Mouse (Mus musculus) kidney, adult 2 months (tissue): ENCODE data around the gene Ankrd36. TPM values are rescaled to one million over a fixed set of nuclear protein-coding genes. Genes with fewer than 3 reads are reported as not detected.

Experiments
- DNase-seq: peaks from one replicate; pipeline ENCODE4 v3.0.0; 2021
- H3K27ac ChIP-seq: fragments of 200-500 bp; 2 replicates; pipeline ENCODE4 v1.5.1; 2012; ENCODE audit warnings: low read depth, low read length, control low read depth, inconsistent platforms; ENCODE audit not compliant: insufficient read depth
- H3K27me3 ChIP-seq: fragments of 200-500 bp; replicated peaks from 2 replicates; pipeline ENCODE4 v1.6.1; 2012; ENCODE audit warnings: mild to moderate bottlenecking, moderate library complexity, low read length, inconsistent platforms; ENCODE audit not compliant: control insufficient read depth, insufficient read depth
- H3K36me3 ChIP-seq: fragments of 200-500 bp; 2 replicates; pipeline ENCODE4 v1.6.1; 2012; ENCODE audit warnings: mild to moderate bottlenecking, moderate library complexity, low read length, inconsistent platforms; ENCODE audit not compliant: control insufficient read depth, insufficient read depth
- H3K4me1 ChIP-seq: fragments of 200-500 bp; 2 replicates; pipeline ENCODE4 v1.6.1; 2011; ENCODE audit warnings: low read length; ENCODE audit not compliant: control insufficient read depth, insufficient read depth
- H3K4me3 ChIP-seq: fragments of 200-500 bp; 2 replicates; pipeline ENCODE4 v1.5.1; 2011; ENCODE audit warnings: mild to moderate bottlenecking, low read depth, low read length, control low read depth; ENCODE audit not compliant: insufficient read depth
- CTCF ChIP-seq: fragments of 200-500 bp; conservative IDR thresholded peaks from 2 replicates; pipeline ENCODE4 v1.5.1; 2011; ENCODE audit warnings: low read depth, mild to moderate bottlenecking, control low read depth, low read length, moderate library complexity, mixed read lengths; ENCODE audit not compliant: insufficient read depth, insufficient read length
- POLR2A ChIP-seq: fragments of 200-500 bp; IDR thresholded peaks from one replicate; pipeline ENCODE4 v1.6.1; 2011; ENCODE audit warnings: low read depth, low read length, control low read depth
- WGBS: fragments of 180-500 bp; shearing (Covaris S2); methylation state at CpG from one replicate; pipeline ENCODE4 v1.1.7; 2018; 5-methylcytosine and 5-hydroxymethylcytosine counted together
- polyA plus RNA-seq: library from polyadenylated mRNA; depleted of rRNA; stranded (reverse); fragments of >200 nt; gene quantifications from 2 replicates; pipeline ENCODE4 v1.2.3, GENCODE M21; 2012; rRNA removed

Gene Ankrd36
- polyA plus RNA-seq, 1 experiment: 0.03 TPM

- WGBS: 89% methylated on average over 11 of the region's 11 CpGs
- no peak for TF ChIP-seq POLR2A
- no peak for TF ChIP-seq CTCF
- DNase-seq: no peak
These were observed 146.8 kb downstream of the Ankrd36 start for GRCm38 (mm10) chr11:5716246-5716645.

GRCm38 (mm10) chr11:5716938-5717705 lies 147.6 kb downstream of the Ankrd36 start:
- 90% methylated on average over 34 of the region's 34 CpGs for WGBS
- DNase-seq: no peak
- Histone ChIP-seq H3K27me3 (no peaks in the 10 kb centered on the region), H3K36me3 (peaks cover 4% of the 10 kb centered on the region; the same call in 1 of the 2 replicates), H3K4me3 (no peak overlapping the region), H3K4me1 (no peaks in the 10 kb centered on the region), H3K27ac (no peak overlapping the region)
- no peak for TF ChIP-seq POLR2A
- no peak for TF ChIP-seq CTCF

More at GRCm38 (mm10) chr11:5716246-5716645, 146.8 kb downstream of the Ankrd36 start:
- Histone ChIP-seq H3K27me3 (no peaks in the 10 kb centered on the region), H3K4me1 (no peaks in the 10 kb centered on the region), H3K4me3 (no peak overlapping the region), H3K36me3 (peaks cover 3% of the 10 kb centered on the region; the same call in 1 of the 2 replicates), H3K27ac (no peak overlapping the region)

- Histone ChIP-seq H3K27ac (no peak overlapping the region), H3K27me3 (no peaks in the 10 kb centered on the region), H3K4me1 (no peaks in the 10 kb centered on the region), H3K36me3 (peaks cover 4% of the 10 kb centered on the region; the same call in 1 of the 2 replicates), H3K4me3 (no peak overlapping the region)
- TF ChIP-seq POLR2A: no peak
- TF ChIP-seq CTCF: no peak
- no peak for DNase-seq
- WGBS: 94% methylated on average over 12 of the region's 12 CpGs
These were observed 149.3 kb downstream of the Ankrd36 start for GRCm38 (mm10) chr11:5718611-5719354.

- Histone ChIP-seq H3K27ac (no peak overlapping the region), H3K36me3 (no peaks in the 10 kb centered on the region), H3K4me3 (no peak overlapping the region), H3K4me1 (peaks cover 8% of the 10 kb centered on the region), H3K27me3 (no peaks in the 10 kb centered on the region)
- 85% methylated on average over 9 of the region's 9 CpGs for WGBS
- TF ChIP-seq POLR2A: no peak
- TF ChIP-seq CTCF: no peak
- DNase-seq: no peak
These were observed 160.1 kb downstream of the Ankrd36 start for GRCm38 (mm10) chr11:5729582-5729981.

- no peak for TF ChIP-seq POLR2A
- no peak for TF ChIP-seq CTCF
- WGBS: 64% methylated on average over 5 of the region's 5 CpGs
- no peaks in the 10 kb centered on the region for H3K27me3 ChIP-seq
- H3K27ac ChIP-seq: no peak overlapping the region
- no peaks in the 10 kb centered on the region for H3K36me3 ChIP-seq
- no peak for DNase-seq
- H3K4me1 ChIP-seq: peaks cover 13% of the 10 kb centered on the region
- no peak overlapping the region for H3K4me3 ChIP-seq
These were observed 162.9 kb downstream of the Ankrd36 start for GRCm38 (mm10) chr11:5732401-5732800.

GRCm38 (mm10) chr11:5734323-5734722 lies 164.8 kb downstream of the Ankrd36 start:
- Histone ChIP-seq H3K27me3 (no peaks in the 10 kb centered on the region), H3K36me3 (no peaks in the 10 kb centered on the region), H3K27ac (no peak overlapping the region), H3K4me3 (no peak overlapping the region), H3K4me1 (peaks cover 16% of the 10 kb centered on the region)
- no peak for DNase-seq
- no peak for TF ChIP-seq CTCF
- no peak for TF ChIP-seq POLR2A
- WGBS: 74% methylated on average over 4 of the region's 4 CpGs

- Histone ChIP-seq H3K27ac (no peak overlapping the region), H3K4me1 (peaks cover 20% of the 10 kb centered on the region), H3K4me3 (no peak overlapping the region), H3K27me3 (no peaks in the 10 kb centered on the region), H3K36me3 (no peaks in the 10 kb centered on the region)
- TF ChIP-seq POLR2A (no peak), CTCF (no peak)
- WGBS: 46% methylated on average over 5 of the region's 5 CpGs
- no peak for DNase-seq
These were observed 167.7 kb downstream of the Ankrd36 start for GRCm38 (mm10) chr11:5737137-5737536.

Other genes with a start within 250 kb of the Ankrd36 start
- gene Znrf3, start 124.8 kb upstream of the Ankrd36 start, polyA plus RNA-seq: 6.2 and 7.7 TPM in 2 replicates
- 99.8 and 102 TPM in 2 replicates for gene Xbp1, start 49.0 kb upstream of the Ankrd36 start, polyA plus RNA-seq
- gene Ccdc117, start 27.5 kb upstream of the Ankrd36 start, polyA plus RNA-seq: 7.8 and 9.4 TPM in 2 replicates
- gene Mrps24, start 146.0 kb downstream of the Ankrd36 start, polyA plus RNA-seq: 272 and 323 TPM in 2 replicates
- gene Urgcp, start 192.7 kb downstream of the Ankrd36 start, polyA plus RNA-seq: 31.5 and 32.2 TPM in 2 replicates
- gene Dbnl, start 218.8 kb downstream of the Ankrd36 start, polyA plus RNA-seq: 49.6 and 52.5 TPM in 2 replicates
- gene Pgam2, start 234.0 kb downstream of the Ankrd36 start, polyA plus RNA-seq: 113 and 157 TPM in 2 replicates